Mouse (Mus musculus) megakaryocyte progenitor cell, adult 5-6 weeks (primary cell): ENCODE measurements at regions not wholly inside any gene's neighbourhood (a gene's known extent, or its start where the extent isn't known, plus 50 kb on each side); places are given as distances from the start of the nearest gene placed in this dataset.

Experiments
- ATAC-seq: replicated peaks from 2 replicates; pipeline ENCODE4 v1.8.0; 2016; ENCODE audit warnings: mild to moderate bottlenecking, moderate TSS enrichment, inconsistent platforms; ENCODE audit not compliant: poor library complexity

GRCm38 (mm10) chr15:5506848-5507544, 263.0 kb upstream of the Ptger4 start:
- no peak for ATAC-seq

- ATAC-seq = no peak
These were observed 263.5 kb upstream of the Ptger4 start for GRCm38 (mm10) chr15:5507545-5507913.

- no peak for ATAC-seq
These were observed 266.1 kb upstream of the Ptger4 start for GRCm38 (mm10) chr15:5510056-5510455.

- no peak for ATAC-seq
These were observed 267.1 kb upstream of the Ptger4 start for GRCm38 (mm10) chr15:5511046-5511445.

DNA sequence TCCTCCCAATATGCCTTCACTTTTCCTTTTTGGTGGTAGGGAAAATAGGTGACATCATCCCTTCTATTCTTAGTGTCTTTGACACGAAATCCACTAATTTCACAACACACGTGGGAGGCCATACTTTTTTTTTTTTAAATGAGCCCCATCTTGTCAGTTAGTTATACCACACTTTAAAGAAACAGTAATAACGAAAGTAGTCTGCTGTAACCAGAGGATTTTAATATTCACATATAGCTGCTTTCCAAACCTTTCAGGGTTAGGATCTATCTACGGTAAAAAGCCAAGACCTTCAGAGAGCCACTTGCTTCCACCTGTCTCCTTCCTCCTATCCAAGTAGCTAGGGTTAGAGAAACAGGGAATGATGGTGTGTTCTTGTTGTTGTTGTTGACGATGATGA, 268.6 kb upstream of the Ptger4 start:
- ATAC-seq = no peak

GRCm38 (mm10) chr15:5513146-5513545, 269.2 kb upstream of the Ptger4 start:
- ATAC-seq = peak; percentile 56

- peak; percentile 58 for ATAC-seq
These were observed 270.2 kb upstream of the Ptger4 start for GRCm38 (mm10) chr15:5514217-5514616.

- peak; percentile 66 for ATAC-seq
These were observed 273.4 kb upstream of the Ptger4 start for GRCm38 (mm10) chr15:5517244-5517966.

DNA sequence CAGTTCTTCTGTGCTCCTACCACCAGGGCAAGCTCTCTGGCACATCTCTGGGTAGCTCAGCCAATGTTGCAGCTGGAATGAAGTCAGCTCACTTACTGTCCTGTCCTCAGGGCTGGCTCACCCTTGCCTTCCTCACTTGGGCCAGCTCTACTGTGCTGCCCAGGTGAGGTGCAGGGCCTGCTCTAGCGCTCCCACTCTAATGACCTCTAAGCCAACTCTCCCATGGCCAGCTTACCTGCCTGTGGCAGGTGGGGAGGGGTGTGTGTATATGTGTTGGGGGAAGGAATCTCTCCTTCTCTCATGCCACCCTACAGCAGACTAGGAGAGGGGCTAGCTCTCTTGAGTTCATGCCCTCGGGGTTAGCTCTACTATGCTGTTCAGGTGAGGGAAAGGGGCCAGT, 275.6 kb upstream of the Ptger4 start:
- ATAC-seq = no peak

GRCm38 (mm10) chr15:5519997-5520396, 276.0 kb upstream of the Ptger4 start:
- no peak for ATAC-seq

- no peak for ATAC-seq
These were observed 284.6 kb upstream of the Ptger4 start for GRCm38 (mm10) chr15:5528619-5529018.

GRCm38 (mm10) chr15:5533656-5534055, 289.7 kb upstream of the Ptger4 start:
- ATAC-seq = no peak

DNA sequence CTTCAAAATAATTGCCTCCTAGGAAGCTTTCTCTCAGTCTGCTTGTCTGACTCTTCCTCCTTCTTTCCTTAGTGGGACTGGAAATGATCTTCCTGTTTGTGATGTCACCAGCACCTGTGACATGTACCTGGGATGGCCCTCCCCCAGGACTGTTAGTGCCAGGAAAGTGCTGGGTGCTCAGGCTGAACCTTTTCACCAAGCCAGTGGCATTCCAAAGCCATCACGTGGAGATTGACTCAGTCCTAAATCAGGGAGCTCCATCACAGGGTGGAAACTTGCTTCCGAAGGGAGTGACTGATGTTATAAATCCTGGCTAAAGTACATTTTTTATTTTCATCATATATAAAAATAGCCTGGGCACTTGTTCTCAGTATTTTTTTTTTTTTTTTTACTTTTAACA, 293.4 kb upstream of the Ptger4 start:
- ATAC-seq = no peak

DNA sequence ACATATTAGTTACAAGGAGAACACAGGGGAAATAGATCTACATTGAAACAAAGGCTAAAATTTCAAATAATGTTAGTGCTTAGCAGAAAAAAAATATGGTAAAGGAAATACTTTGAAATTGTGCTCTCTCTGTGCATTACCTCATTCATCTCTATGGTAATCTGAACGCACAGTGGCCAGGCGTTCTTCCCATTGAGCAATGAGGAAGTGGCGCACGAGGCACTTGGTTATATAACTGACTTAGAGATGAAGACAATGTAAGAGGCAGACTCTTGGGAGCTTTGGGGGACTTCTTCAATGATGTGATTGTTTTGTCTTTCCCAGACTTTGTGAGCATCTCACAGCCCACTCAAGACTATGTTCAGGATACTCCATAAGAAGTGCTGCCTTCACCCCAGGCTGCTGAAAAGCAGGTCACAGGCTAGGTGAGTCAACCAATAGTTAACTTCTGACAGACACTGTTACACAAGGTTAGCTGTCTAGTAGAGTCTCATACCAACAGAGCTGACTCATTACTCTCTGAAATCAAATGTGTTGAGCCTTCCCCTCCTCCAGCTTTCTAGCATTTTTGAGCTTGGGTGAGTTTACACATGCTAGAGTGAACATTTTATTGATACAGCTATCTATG, 295.4 kb upstream of the Ptger4 start:
- ATAC-seq = peak; percentile 99

DNA sequence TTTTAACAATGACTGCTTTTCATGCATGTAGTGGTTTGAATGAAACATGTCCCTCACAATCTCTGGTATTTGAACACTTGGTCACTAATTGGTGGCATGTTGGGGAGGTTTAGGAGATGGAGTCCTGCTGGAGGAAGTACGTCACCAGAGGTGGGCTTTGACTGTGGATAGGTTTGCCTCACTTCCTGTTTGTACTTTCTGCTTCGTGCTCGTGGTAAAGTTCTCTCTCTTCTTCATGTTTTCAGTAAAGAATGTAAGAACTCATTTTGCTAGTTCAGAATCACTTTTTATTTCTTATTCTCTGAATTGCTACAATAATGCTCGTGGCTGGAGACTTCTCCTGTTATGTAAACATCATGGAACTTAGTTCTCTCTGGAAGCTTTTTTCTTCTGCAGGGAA, 310.5 kb upstream of the Ptger4 start:
- peak; percentile 55; the same call in 1 of the 2 replicates for ATAC-seq

DNA sequence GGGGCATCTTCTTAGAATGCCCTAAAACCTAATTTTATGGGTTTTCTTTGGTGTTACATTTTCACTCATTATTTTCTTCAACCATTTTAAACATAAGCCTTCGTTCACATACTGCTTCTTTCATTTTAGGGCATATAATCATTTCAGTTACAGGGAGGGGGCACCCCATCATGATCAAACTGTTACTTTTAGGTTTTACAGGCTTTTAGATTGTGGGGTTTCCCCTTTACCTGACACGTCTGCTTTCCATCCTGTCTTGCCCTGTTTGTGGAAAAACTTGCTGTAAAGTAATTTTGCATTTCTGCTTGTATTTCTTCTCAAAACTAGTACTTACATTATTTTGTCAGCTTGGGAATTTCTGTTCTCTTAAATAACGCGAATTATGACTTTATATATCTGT, 310.9 kb upstream of the Ptger4 start:
- no peak for ATAC-seq

GRCm38 (mm10) chr15:5555381-5556066, 311.5 kb upstream of the Ptger4 start:
- no peak for ATAC-seq

DNA sequence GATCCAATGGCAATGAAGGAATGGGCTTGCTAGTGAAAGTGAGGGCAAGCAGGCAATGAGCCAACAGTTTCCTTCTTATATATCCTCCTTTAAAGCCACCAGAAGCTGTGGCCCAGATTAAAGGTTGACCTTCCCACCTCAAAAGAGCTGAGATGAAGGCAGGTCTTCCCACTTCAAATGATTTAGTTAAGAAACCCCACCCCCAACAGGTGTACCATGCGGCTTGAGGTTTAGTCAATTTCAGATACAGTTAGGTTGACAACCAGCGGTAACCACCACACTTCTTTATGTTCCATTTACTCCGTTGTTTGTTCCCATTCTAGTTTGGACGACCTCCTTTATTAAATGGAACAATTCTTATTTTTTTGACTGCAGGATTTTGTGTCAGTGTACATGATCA, 317.8 kb upstream of the Ptger4 start:
- ATAC-seq = no peak

- ATAC-seq = no peak
These were observed 330.4 kb upstream of the Ptger4 start for GRCm38 (mm10) chr15:5574366-5574765.

DNA sequence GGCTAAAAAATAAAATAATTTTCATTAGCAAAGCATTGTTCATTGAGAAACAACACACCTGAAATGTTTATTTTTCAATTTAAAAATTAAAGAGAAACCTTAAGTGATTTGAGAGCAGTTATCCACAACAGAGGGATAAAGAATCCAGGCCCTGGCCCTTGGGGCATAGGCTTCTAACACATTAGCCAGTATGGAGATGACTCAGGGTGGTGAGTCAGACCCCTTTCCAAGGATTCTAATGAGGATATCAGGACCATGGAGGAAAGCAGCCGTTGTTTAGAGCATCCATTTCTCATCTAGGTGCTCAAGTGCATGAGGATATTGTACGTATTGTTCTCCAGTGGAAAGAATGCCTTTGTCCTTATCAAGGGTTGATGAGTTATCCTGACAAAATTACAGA, 335.6 kb upstream of the Ptger4 start:
- no peak for ATAC-seq

DNA sequence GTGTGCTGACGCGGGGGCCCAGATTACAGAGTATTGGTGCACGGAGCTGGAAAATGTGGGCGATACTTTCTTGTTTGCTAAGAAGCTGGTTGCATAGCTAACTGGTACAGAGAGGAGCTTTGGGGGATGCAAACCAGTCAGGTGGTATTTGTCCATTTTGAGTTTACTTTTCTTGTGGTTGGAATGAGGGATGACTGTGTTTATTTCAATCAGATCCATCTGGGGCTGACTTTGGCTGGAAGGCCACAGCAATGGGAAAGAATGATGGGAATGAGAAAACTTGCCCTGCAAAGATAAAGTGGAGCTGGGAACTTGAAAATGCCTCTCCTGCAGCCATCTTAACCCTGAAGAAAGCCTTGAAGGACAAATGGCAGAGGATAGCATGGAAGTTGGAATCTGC, 336.4 kb upstream of the Ptger4 start:
- no peak for ATAC-seq

- ATAC-seq = no peak
These were observed 340.4 kb upstream of the Ptger4 start for GRCm38 (mm10) chr15:5584381-5584780.
